Mouse (Mus musculus): Measurements from ENCODE around the gene Ptms. TPM values are rescaled to one million over a fixed set of nuclear protein-coding genes. Genes with fewer than 3 reads are reported as not detected.

Gene Ptms
- polyA plus RNA-seq (2012; rRNA removed) (109 and 131 TPM in 2 replicates), polyA plus RNA-seq (2014; fragmentation: Nextera tagmentation; extraction: Ambion mirVana) (29.7 and 39.7 TPM in 2 replicates)

DNA sequence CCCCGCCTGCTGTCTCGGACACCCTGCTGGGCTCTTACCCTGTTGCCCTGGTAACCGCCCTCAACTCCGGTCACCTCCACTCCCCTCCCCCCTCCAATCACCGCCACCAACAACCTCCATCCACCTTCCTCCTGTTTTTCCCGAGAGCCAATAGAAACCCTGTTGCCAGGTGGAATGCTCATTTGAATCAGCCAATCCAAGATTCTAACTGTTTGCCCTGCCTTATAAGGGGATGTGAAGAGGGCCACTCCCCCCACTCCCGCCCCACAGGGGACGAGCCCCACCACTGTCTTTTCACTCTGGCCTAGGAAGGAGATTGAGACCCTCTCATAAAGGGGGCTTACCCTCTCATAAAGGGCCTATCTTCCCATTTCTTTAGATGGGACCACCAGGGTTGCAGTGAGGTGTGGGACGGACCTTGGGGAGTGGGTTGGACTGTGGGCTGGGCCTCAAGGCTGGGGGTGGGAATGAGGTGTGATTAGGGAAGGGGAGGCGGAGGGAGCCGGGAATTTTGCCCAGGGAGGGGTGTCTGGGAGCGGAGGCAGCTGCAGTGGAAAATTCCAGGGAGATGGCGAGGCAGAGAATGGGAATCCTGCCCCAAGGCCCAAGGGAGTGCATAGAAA, at the start of gene Ptms:
Gene Ptms (minus strand): TSS at position 409 of the 623 bp plus-strand sequence.
- 12% methylated on average over 13 of the region's 13 CpGs for WGBS (ENCODE audit: insufficient replicate concordance)
- DNase-seq (ENCODE audit: low read depth in 3 of 3, low spot score in 3 of 3) (peak; percentile 46 to 52 (median 48)), ATAC-seq (ENCODE audit: insufficient read depth) (peak; percentile 52)
- no peaks in the 10 kb centered on the region for H3K36me3 ChIP-seq (replicated peaks; ENCODE audit: control insufficient read depth, insufficient read depth, low read depth)
- peaks cover 0 to 6% of the 10 kb centered on the region in 2 experiments; a peak in 2 of 4 replicates for H3K4me1 ChIP-seq (replicated peaks; ENCODE audit: control insufficient read depth in 2 of 2, insufficient read depth in 2 of 2, low read length in 1 of 2)
- no peaks in the 10 kb centered on the region for H3K9me3 ChIP-seq (ENCODE audit: control insufficient read depth, low read length)
- peaks cover 60% of the 10 kb centered on the region for H3K27me3 ChIP-seq (ENCODE audit: control insufficient read depth, insufficient read depth, low read length)
- no peak within 1 kb of the TSS for H3K9ac ChIP-seq (replicated peaks)
- peak within 1 kb of the TSS; percentile 20; the same call in 1 of the 2 replicates for H3K4me2 ChIP-seq (ENCODE audit: low read depth)
- H3K27ac ChIP-seq, result no peak within 1 kb of the TSS
- H3K4me3 ChIP-seq (ENCODE audit: insufficient read depth in 1 of 2, low read depth in 2 of 2, low read length in 2 of 2), result peak within 1 kb of the TSS in 1 of 2 experiments; percentile 18; a peak in 1 of 4 replicates
- no peak for TF ChIP-seq EP300 (IDR thresholded peaks at IDR 0.05; ENCODE audit: low read depth)
- TF ChIP-seq CTCF (IDR thresholded peaks at IDR 0.05; ENCODE audit: low read depth), result no peak

DNA sequence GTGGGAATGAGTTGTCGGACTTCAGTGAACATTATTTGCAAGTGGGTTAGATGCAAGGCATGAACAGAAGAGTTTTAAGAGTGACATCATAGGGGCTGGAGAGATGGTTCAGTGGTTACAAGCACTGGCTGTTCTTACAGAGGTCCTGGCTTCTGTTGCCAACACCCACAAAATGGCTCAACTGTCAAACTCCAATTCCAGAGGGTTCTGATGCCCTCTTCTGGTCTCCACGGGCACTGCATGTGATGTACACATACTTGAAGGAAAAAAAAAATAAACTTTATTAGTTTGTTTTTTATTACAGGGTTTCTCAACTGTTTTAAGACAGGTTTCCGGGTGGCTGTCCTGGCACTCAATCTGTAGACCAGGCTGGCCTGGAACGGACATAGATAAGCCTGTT, 47.9 kb upstream of the Ptms start:
- Histone ChIP-seq H3K36me3 (replicated peaks; ENCODE audit: control insufficient read depth, insufficient read depth, low read depth) (no peaks in the 10 kb centered on the region), H3K9me3 (ENCODE audit: control insufficient read depth, low read length) (no peaks in the 10 kb centered on the region), H3K27me3 (ENCODE audit: control insufficient read depth, insufficient read depth, low read length) (no peaks in the 10 kb centered on the region), H3K4me2 (ENCODE audit: low read depth) (no peak overlapping the region), H3K9ac (replicated peaks) (no peak overlapping the region), H3K27ac (no peak overlapping the region), H3K4me3 (ENCODE audit: insufficient read depth in 1 of 2, low read depth in 2 of 2, low read length in 2 of 2) (no peak overlapping the region), H3K4me1 (replicated peaks; ENCODE audit: control insufficient read depth in 2 of 2, insufficient read depth in 2 of 2, low read length in 1 of 2) (peaks cover 15% of the 10 kb centered on the region in 2 experiments)
- WGBS (ENCODE audit: insufficient replicate concordance), result 60% methylated on average over 4 of the region's 4 CpGs
- TF ChIP-seq CTCF (IDR thresholded peaks at IDR 0.05; ENCODE audit: low read depth), result peak; percentile 67
- no peak for TF ChIP-seq EP300 (IDR thresholded peaks at IDR 0.05; ENCODE audit: low read depth)
- DNase-seq (ENCODE audit: low read depth in 3 of 3, low spot score in 3 of 3) (peak; percentile 18 to 33 (median 29)), ATAC-seq (ENCODE audit: insufficient read depth) (no peak)

DNA sequence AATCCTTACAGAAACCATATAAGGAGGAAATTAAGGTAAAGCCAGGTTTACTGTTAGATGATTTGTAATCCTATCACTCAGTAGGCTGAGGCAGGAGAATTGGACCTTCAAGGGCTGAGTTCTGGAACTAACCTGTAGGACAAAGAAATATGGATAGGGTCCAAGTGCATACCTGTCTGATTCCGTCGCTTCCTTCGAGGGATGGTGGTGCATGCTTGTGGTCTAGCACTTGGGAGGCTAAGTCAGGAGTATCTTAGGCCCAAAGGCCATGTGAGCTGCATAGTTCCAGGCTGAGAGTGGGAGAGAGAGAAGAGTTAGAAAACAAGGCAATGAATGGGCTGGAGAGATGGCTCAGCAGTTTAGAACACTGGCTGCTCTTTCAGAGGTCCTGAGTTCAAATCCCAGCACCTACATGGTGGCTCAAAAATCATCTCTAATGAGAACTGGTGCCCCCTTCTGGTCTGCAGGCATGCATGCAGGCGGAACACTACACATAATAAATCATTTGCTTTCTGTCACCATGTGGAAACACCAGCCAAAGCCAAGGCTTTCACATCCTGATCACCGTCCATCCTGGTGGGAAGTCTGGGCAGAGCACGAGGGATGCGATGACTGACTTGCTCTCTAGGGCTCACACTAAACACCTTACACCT, 46.7 kb upstream of the Ptms start:
- no peaks in the 10 kb centered on the region; the same call in 1 of the 2 replicates for H3K36me3 ChIP-seq (replicated peaks; ENCODE audit: control insufficient read depth, insufficient read depth, low read depth)
- TF ChIP-seq CTCF (IDR thresholded peaks at IDR 0.05; ENCODE audit: low read depth) (peak; percentile 57), EP300 (IDR thresholded peaks at IDR 0.05; ENCODE audit: low read depth) (no peak)
- no peak overlapping the region for H3K27ac ChIP-seq
- DNase-seq (ENCODE audit: low read depth in 3 of 3, low spot score in 3 of 3) (no peak), ATAC-seq (ENCODE audit: insufficient read depth) (no peak)
- H3K27me3 ChIP-seq (ENCODE audit: control insufficient read depth, insufficient read depth, low read length), result no peaks in the 10 kb centered on the region
- H3K9me3 ChIP-seq (ENCODE audit: control insufficient read depth, low read length), result no peaks in the 10 kb centered on the region
- no peak overlapping the region; the same call in 1 of the 2 replicates for H3K9ac ChIP-seq (replicated peaks)
- peak overlapping the region in 1 of 2 experiments; percentile 88; a peak in 2 of 4 replicates for H3K4me3 ChIP-seq (ENCODE audit: insufficient read depth in 1 of 2, low read depth in 2 of 2, low read length in 2 of 2)
- 93% methylated on average over 7 of the region's 7 CpGs for WGBS (ENCODE audit: insufficient replicate concordance)
- peaks cover 15% of the 10 kb centered on the region in 2 experiments for H3K4me1 ChIP-seq (replicated peaks; ENCODE audit: control insufficient read depth in 2 of 2, insufficient read depth in 2 of 2, low read length in 1 of 2)
- peak overlapping the region; percentile 76 for H3K4me2 ChIP-seq (ENCODE audit: low read depth)

DNA sequence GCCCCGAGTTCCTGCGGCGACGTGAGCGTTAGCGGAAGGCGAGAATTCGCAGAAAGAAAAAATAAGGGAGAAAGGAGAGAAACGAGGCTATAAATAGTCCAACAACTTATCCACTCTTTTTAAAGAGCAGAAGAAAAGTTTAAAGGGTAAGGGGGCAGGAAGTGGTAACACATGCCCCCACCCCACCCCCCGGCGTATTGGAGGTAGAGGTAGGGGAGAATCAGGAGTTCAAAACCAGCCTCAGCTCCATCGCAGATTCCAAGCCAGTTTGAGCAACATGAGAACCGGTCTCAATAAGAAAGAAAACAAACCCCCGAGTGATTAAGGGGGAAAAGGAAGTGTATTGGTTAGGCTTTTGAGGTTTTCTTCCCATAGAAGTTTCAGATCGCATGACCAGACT, 45.8 kb upstream of the Ptms start:
- Histone ChIP-seq H3K4me1 (replicated peaks; ENCODE audit: control insufficient read depth in 2 of 2, insufficient read depth in 2 of 2, low read length in 1 of 2) (peaks cover 15% of the 10 kb centered on the region in 2 experiments), H3K4me2 (ENCODE audit: low read depth) (peak overlapping the region; percentile 76), H3K4me3 (ENCODE audit: insufficient read depth in 1 of 2, low read depth in 2 of 2, low read length in 2 of 2) (peak overlapping the region; percentile 70 to 88), H3K9ac (replicated peaks) (peak overlapping the region; percentile 93), H3K9me3 (ENCODE audit: control insufficient read depth, low read length) (no peaks in the 10 kb centered on the region), H3K27me3 (ENCODE audit: control insufficient read depth, insufficient read depth, low read length) (no peaks in the 10 kb centered on the region), H3K27ac (peak overlapping the region; percentile 41), H3K36me3 (replicated peaks; ENCODE audit: control insufficient read depth, insufficient read depth, low read depth) (no peaks in the 10 kb centered on the region; the same call in 1 of the 2 replicates)
- TF ChIP-seq EP300 (IDR thresholded peaks at IDR 0.05; ENCODE audit: low read depth), result no peak
- TF ChIP-seq CTCF (IDR thresholded peaks at IDR 0.05; ENCODE audit: low read depth), result no peak
- no peak for ATAC-seq (ENCODE audit: insufficient read depth)
- 4% methylated on average over 15 of the region's 15 CpGs for WGBS (ENCODE audit: insufficient replicate concordance)
- peak in 1 of 3 experiments; percentile 7 for DNase-seq (ENCODE audit: low read depth in 3 of 3, low spot score in 3 of 3)

Measured in liver, embryonic 14.5 days (tissue).